ENCODE assay signal across 33 mouse cellular contexts in the genomic region with DNA sequence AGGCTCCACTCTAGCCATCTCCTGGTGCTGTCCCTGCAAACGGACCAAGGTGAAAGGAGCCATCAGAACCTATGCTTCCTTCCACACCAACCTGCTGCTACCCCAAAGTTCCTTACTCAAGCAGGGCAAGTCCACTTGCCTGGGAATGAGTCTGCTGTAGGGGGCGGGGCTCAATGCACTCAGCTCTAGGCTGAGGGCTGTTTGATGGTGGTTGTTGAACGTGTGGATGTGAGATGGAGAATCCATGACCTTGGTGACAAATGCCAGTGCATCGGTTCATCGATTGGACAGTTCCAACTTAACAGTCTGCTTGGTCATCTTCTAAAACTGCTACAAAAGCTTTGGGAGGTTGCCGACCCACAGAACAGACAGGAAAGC. TPM values are rescaled to one million over a fixed set of nuclear protein-coding genes. Genes with fewer than 3 reads are reported as not detected.
DNase-seq lines count a peak whose midpoint lies in the region; TF ChIP-seq lines count a peak whose summit lies in the region.
"Had no signal": no experiment of that assay in that cellular context is flagged by ENCODE, and none has a peak within 500 bp of the region (broad histone marks: within the 10 kb centered on the region; RNA-seq: fewer than 3 reads in every experiment).

No protein-coding gene starts in this region.

- no peak overlapping the region for H3K4me3 ChIP-seq in layer of hippocampus, adult 2 months
- no peak overlapping the region for H3K4me3 ChIP-seq in testis, adult 2 months (ENCODE audit: control insufficient read depth, low read depth, low read length)
- H3K4me3 ChIP-seq: heart, embryonic 15.5 days; midbrain, embryonic 10.5 days; midbrain, embryonic 15.5 days; neural tube, embryonic 15.5 days had no signal

- peak overlapping the region; percentile 84 for H3K27ac ChIP-seq in layer of hippocampus, adult 2 months
- H3K27ac ChIP-seq in testis, adult 2 months (ENCODE audit: control insufficient read depth, insufficient read depth, low read depth, low read length), result peak overlapping the region; percentile 52
- H3K27ac ChIP-seq: heart, embryonic 15.5 days; liver, embryonic 14.5 days; midbrain, embryonic 10.5 days; midbrain, embryonic 15.5 days; neural tube, embryonic 15.5 days had no signal

- TF ChIP-seq CTCF in layer of hippocampus, adult 2 months (conservative IDR thresholded peaks at IDR 0.05), result no peak
- no peak for TF ChIP-seq CTCF in testis, adult 2 months (IDR thresholded peaks at IDR 0.05; ENCODE audit: control insufficient read depth, insufficient read depth, insufficient replicate concordance, low read depth, low read length)

- H3K4me1 ChIP-seq in testis, adult 2 months (ENCODE audit: control insufficient read depth, insufficient read depth, low read length), result peaks cover 9% of the 10 kb centered on the region

- peak; percentile 31 for DNase-seq in cerebellum, adult 9-11 months
- no peak for DNase-seq in cerebellum, postnatal 14 days
- DNase-seq in layer of hippocampus, adult 2 months (ENCODE audit: low spot score in 2 of 2), result no peak
- DNase-seq in layer of hippocampus, adult 11-12 months (ENCODE audit: low spot score), result no peak
- DNase-seq in testis, postnatal 14 days (ENCODE audit: low spot score), result no peak
- no peak for DNase-seq in left cerebral cortex, postnatal 36 days (ENCODE audit: low spot score in 2 of 2)
- DNase-seq: cerebellum, adult 11 months; gastrocnemius, postnatal 25 days; kidney, adult 18-20 months; kidney, postnatal 36 days; layer of hippocampus, postnatal 36 days; liver; lung, adult 2 months; retina, postnatal 1 day; right cerebral cortex, postnatal 14 days; thymus, postnatal 4 days had no signal

- no peak for TF ChIP-seq POLR2A in testis, adult 2 months (IDR thresholded peaks at IDR 0.05; ENCODE audit: control insufficient read depth, low read depth, low read length)

- no peaks in the 10 kb centered on the region for H3K27me3 ChIP-seq in testis, adult 2 months (ENCODE audit: control insufficient read depth, insufficient read depth, low read length)
- H3K27me3 ChIP-seq: heart, embryonic 15.5 days; midbrain, embryonic 15.5 days; neural tube, embryonic 15.5 days had no signal

- H3K36me3 ChIP-seq in testis, adult 2 months (ENCODE audit: control insufficient read depth, insufficient read depth, low read length), result no peaks in the 10 kb centered on the region
- H3K36me3 ChIP-seq: heart, embryonic 15.5 days; midbrain, embryonic 10.5 days; midbrain, embryonic 15.5 days; neural tube, embryonic 15.5 days had no signal

- intact Hi-C loops in left cerebral cortex, postnatal 36 days (cut with DNase I), result no loop called here

RNA-seq across cellular contexts. Expression of gene Gna13, which starts 8.4 kb away (rescaled TPM):
- total RNA-seq in layer of hippocampus, adult 2 months (2021), result 10 to 100 TPM; 55.5 to 60.9 TPM
- 30.3 and 37.7 TPM in 2 replicates for polyA plus RNA-seq in testis, adult 2 months (2012; rRNA removed)
- 10 to 100 TPM; 47.6 to 48.0 TPM for total RNA-seq in left cerebral cortex, postnatal 36 days (2021)

RNA-seq across cellular contexts. Expression of gene Rgs9, which starts 56.3 kb away (rescaled TPM):
- total RNA-seq in layer of hippocampus, adult 2 months (2021), result 10 to 100 TPM; 15.1 to 16.2 TPM
- 0.78 and 1.3 TPM in 2 replicates for polyA plus RNA-seq in testis, adult 2 months (2012; rRNA removed)
- 10 to 100 TPM; 30.8 to 65.3 TPM for total RNA-seq in left cerebral cortex, postnatal 36 days (2021)
- polyA plus RNA-seq: G1E had no signal

RNA-seq across cellular contexts. Expression of gene 9930022D16Rik, which starts 59.5 kb away (rescaled TPM):
- not detected for total RNA-seq in layer of hippocampus, adult 2 months (2021)
- not detected in 2 replicates for polyA plus RNA-seq in testis, adult 2 months (2012; rRNA removed)
- not detected for total RNA-seq in left cerebral cortex, postnatal 36 days (2021)
- total RNA-seq: adrenal gland, postnatal 14 days; gastrocnemius, postnatal 25 days; heart, postnatal 25 days; layer of hippocampus, postnatal 36 days; left cerebral cortex, postnatal 10 days had no signal
- polyA plus RNA-seq: embryonic facial prominence, embryonic 11.5 days; forebrain, embryonic 14.5 days; G1E; heart, embryonic 15.5 days; hindbrain, embryonic 11.5 days; kidney, embryonic 16.5 days; limb, embryonic 11.5 days; liver, embryonic 14.5 days; lung, adult 2 months; midbrain, embryonic 10.5 days; midbrain, embryonic 15.5 days; small intestine, adult 2 months; stomach, embryonic 14.5 days had no signal
